Mouse (Mus musculus) telencephalon, adult 2 months (tissue): ENCODE data around the gene Gstp2.
A peak's percentile ranks its signal among the peaks of the same experiment; 100 is the strongest.

Source experiments
- DNase-seq: peaks from one replicate; pipeline ENCODE4 v3.0.0-alpha.2; 2011; ENCODE audit warnings: low read depth, low spot score

The Gstp2 gene

DNA sequence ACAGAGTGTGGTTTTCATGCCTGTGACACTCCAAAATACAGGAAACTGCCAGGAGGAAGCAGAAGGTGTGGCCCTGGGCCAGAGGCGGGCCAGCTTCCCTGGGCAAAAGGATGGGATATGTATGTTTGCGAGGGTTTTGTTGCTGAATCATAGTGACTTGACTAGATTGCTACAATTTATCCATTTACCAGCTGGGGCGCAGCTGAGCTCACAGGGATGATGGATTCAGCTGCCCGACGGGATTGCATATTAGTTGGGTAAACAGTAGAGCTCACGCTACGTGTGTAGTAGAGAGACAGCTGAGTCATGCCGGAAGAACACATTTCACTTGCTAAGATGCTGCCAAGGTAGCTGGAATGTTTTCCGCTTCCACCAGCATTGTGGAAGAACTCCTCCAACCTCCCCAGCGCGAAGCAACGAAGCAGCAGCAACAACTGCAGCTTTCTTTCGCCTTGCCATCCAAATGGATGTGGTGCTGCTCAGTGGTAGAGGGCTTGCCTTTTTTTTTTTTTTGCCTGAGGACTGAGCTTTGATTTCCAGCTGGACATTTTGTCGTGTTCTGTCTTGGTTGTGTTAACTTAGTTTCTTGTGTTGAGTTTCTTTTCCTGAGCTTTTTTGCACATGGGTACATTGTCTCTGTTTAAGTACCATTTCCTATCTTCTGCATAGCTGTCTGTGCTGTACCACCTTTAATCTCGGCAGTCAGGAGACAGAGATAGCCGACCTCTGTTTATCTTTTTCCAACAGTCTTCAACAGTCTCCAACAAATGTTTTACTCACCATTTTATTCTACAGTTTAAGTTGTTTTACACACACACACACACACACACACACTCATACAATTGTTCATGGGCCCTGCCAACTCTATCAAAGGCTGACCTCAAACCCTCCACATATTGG is at the start of gene Gstp2:
Gstp2 (minus strand) TSS at position 58 of the 900 bp plus-strand sequence.
- peak; percentile 92 for DNase-seq

DNA sequence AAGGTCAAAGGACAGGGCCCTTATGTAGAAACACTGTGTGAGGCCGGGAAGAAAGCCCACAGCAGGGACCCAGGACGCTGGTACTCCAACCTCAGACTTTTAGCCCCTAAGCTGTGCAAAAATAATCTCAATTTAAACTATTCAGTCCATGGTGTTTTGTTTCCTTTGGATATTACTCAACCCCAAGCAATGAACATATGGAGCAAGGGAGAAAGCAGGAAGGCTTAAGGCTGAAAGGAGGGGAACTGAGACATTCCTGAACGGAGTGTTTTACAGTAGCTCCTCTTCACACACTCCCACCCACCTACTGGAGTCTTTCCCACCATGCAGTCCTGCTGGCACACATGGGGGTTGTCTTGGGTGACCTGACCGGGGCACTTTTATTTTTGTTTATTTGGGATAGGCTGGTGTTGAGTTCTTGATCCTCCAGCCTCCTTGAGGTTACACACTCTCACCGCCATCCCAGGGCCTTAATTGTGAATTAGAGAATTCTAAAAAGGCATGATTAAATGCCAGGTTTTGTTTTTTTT is 49.0 kb upstream of the Gstp2 start:
- no peak for DNase-seq

DNA sequence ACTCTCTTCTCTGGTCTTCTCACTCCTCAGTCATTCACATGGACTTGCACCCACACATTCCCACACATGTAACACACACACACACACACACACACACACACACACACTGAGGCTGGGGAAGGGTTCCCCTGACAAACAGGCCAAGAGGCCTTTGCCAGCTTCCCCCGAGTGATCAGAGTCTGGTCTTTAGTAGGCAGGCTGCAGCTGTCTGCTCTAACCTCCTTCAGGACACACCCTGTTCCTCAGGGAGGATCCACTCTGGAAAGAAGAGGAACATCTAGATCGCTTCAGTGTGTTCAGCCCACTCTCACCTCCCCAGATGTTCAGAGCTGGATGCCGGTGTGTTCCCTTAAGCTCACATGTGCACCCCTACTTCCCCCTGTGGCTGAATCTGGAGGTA is 48.5 kb upstream of the Gstp2 start:
- no peak for DNase-seq

DNA sequence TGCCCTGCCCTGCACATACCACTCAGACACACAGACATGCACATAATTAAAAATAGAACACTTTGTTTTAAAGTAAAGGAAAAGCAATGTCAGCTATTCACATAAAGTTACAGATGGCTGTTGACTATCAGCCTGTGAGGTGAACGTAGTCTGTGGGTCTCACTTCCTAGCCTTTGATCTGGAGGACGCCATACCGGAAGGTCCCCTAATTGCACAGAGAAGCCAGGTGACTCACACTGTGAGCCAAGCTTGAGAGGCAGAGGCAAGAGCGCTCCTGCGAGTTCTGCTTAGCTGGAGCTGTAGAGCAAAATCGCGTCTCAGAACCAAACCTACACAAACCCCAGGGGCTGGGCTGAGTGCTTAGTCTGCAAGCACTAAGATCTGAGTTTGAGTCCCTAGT is 47.9 kb upstream of the Gstp2 start:
- DNase-seq, result no peak

DNA sequence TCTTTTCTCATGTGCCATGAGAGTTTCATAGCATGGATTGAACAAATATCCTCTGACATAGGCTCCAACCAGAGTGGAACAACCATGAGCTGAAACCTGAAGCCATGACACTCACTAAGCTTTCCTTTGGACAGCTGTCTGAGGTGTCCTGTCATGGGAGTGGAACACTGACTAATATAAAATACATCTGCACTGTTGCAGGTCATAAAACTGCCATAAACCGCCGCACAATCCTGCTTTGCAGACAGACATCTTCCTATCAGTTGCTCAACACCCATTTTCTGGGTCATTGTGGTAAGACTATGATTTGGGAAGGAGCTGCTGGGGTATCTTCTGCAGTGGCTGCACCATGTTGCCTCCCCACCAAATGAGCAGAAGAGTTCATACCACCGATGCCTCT is 46.9 kb upstream of the Gstp2 start:
- no peak for DNase-seq

DNA sequence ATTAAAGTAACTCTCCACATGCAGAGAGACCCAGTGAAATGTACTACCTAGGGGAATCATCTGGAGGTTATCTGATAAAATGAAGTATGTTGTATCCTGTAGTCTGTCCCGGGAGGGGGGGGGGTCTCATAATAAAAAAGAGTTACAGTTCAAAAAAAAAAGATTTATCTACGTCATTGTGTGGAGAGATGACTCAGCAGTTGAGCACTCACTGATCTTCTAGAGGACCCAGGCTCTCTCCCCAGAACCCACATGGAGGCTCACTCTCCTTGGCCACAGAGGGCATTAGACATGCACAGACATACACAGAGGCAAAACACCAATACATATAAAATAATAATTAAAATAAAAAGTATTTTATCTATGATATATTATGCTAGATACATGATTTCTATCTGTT is 45.6 kb upstream of the Gstp2 start:
- no peak for DNase-seq

DNA sequence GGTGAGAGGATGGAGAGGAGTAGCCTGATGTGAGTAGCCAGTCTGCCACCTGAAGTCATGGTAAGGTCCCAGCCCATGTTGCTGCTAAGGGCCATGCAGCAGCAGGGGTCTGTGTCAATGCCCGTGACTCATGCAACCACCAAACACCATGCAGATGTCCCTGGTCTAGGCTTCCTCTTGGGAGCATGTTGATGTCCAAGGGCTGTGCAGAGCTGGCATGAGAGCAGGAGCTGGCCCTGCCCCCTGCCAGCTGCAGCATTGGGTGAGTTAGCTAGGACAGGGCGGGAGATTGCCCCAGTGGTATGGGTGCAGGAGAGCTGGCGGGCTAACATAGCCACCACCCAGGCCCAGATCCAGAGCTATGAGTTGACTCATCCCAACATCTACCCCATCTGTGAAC is 44.6 kb upstream of the Gstp2 start:
- no peak for DNase-seq

DNA sequence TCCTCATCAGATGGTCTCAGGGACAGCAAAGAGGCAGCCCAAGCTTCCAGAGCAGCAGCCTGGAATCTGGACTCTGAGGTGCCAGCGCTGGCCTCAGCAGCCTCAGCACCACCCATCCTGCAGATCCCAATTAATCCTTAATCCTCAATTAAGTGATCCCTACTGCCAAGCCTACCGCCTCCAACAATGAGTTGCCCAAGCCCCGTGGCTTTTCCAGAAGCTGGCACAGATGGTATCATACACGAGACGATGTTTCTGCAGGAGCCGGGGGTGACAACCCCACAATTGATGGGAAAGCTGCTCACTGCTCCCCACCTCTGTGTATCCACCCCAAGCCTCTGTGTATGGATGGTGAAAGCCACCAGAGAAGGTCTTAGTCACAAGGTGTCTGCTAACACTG is 43.3 kb upstream of the Gstp2 start:
- no peak for DNase-seq

DNA sequence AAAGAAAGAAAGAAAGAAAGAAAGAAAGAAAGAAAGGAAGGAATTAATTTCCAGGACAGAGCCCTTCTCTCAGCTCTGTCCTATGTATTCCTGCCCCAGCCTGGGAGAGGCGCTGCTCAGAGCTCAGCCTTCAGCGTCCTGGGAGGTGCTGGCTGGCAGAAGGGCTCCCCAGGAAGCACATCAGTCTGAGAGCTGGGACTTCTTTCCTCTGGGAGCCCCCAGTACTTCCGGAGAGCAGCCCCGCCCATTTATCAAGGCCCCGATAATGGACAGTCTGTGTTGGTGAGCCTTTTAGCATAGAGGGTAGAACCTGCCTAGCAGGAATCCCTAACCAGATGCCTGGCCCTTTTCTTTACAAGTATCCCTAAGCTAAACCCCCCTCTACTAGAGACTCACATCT is 42.3 kb upstream of the Gstp2 start:
- no peak for DNase-seq

DNA sequence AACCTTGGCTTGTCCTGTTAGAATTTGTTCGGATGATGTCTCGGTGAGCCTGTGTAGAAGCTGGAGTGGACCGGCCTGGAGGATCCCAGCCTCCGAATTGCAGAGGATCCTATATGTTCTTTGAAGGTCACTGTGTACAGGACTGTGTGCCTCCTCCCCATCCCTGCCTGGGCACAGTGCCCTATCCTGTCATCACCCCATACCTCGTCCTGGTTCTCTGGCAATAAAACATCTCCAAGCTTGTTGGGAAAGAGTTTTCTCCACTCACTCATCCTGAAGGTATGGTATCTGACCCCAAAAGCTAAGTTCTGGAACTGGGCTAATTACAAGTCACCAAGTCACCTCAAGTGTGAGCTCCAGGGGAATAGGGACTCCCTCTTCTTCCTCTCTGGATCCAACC is 41.3 kb upstream of the Gstp2 start:
- DNase-seq, result no peak

DNA sequence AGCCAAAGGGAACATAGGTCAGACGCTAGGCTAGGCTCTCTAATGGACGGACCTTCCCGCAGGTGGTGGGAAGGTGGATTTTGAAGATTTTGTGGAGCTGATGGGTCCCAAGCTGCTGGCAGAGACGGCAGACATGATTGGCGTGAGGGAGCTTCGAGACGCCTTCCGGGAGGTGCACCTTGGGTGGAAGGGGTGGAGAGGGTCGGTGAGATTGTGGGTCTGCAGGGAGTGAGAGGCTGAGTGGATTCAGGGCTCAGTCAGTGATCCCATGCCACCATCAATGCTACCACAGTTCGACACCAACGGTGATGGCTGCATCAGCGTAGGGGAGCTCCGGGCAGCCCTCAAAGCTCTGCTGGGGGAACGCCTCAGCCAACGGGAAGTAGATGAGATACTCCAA is 40.3 kb upstream of the Gstp2 start:
- DNase-seq, result no peak

DNA sequence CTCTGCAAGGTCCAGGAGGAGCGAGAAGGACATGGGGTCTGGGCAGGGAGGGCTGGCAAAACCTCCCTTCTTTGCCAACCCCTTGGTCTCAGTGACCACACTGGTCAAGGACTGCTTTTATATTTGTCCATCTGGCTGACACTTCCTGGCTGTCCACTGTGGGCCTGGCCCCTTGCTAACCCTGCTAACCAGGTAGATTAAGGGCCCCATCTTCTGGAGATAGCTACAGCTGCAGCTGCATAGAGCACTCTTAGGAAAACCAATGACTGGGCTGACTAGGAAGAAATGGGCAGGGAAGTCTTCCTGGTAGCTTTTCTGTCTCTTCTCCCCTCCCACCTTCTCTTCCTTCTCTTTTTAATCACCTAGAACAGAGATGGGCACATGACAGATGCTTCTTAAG is 39.2 kb upstream of the Gstp2 start:
- DNase-seq, result no peak

DNA sequence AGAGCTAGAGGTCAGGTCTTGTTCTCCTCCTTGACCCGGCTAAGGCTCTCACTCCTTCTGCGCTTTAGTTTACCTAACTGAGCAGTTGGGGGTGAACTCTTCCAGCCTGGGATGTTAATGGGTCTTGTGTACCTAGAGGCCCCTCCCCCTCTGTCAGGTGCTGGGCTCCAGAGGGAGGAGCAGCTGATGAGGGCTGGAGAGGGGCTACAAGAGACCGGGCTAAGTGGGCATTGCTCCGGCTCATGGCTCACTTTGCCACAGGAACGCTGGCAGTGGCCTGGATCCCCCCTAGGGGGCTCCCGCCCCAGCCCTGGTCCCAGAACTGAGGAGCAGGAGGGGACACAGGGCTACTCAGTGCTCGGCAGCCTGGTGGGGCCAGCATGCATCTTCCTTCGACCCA is 38.0 kb upstream of the Gstp2 start:
- no peak for DNase-seq

DNA sequence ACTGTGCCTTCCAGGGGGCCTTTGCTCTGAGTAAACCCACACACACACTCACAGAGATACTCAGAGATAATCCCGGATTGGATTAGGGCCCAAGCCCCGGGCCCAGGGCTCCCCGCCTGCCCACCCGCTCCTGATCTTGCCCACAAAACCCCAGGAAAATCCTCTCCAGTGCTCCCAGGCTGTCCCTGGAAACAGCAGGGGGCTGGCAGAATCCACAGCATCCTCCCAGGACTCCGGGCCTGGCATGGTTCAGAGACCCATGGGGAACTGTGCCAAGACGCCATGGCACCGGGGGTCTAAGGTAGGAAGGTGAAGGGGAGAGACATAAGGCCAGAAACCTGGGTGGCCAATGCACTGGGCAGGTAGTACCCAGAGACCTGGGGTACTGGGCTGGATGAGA is 37.5 kb upstream of the Gstp2 start:
- DNase-seq, result no peak

DNA sequence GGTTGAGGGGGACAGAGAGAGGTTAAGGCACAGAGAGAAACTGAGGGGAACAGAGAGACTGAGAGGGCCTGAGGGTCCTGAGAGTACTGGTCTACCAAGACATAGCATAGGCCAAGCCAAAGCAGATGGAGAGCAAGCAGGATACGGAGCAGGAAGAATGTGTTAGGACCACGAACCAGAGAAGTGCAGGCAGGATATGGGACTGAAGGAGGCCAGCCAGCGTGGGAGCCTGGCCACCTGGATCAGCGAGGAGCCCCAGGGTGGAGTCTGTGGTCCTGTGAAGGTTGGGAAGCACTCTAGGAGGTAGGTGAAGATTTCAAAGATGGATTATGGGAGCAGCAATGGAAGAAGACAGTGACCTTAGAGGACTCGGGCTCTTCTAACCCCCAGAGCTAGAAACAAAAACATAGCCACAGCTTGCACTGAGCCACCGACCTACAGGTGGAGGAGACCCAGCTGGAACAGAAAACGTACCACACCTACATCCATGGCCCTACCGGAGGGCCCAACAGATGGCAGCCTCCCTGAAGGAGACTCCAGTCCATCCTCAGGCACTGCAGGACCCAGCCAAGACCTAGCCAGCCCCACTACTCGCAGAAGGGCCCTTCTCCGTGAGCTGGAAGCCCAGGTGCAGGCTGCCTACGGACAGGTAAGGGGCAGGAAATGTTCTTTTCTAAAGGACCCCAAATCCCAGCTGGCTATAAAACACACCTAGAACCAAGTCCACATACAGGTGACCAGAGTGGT is 36.6 kb upstream of the Gstp2 start:
- DNase-seq, result no peak

DNA sequence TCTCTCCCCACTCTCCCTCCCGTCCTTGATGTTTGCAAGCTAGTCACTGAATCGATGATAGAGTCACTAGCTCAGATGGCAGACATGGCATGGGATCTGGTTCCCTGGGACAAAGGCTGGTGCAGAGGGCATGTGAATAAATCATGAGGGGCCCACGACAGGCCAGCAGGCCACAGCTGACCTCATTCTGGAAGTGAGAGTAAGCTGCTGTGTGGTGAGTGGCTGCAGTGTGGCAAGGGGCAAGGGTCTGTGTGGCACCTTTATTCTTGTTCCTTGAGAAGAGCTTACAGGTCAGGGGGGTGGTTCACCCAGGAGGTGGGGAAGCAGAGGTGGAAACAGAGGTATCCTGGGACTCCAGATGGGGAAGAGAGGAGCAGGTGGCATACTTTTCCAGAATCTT is 35.6 kb upstream of the Gstp2 start, which contains the start of gene Cabp2:
Cabp2 (plus strand) TSS at position 185 of the 400 bp plus-strand sequence.
- no peak for DNase-seq

DNA sequence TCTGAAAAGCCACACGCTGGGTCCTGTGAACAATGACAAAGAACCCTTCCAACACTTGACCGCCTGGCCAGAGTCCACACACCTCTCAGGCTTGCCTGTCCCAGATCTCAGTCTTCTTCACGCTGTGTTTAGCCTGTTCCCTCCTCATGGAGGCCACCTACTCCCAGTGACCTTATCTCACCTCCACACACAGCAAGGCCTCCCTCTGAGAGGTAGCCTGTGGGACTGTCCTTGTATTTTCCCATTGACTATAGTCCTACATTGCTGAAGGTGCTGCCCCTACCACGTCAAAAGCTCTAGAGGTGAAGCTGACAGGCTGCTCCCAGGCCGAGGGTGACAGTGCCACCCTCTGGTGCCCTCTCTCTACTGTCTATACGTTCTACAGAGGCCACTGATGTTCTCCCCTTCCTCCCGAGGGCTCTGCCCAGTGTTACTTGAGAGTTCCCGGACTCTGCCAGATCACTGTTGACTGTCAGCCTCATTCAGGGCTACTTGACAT is 34.7 kb upstream of the Gstp2 start:
- no peak for DNase-seq

DNA sequence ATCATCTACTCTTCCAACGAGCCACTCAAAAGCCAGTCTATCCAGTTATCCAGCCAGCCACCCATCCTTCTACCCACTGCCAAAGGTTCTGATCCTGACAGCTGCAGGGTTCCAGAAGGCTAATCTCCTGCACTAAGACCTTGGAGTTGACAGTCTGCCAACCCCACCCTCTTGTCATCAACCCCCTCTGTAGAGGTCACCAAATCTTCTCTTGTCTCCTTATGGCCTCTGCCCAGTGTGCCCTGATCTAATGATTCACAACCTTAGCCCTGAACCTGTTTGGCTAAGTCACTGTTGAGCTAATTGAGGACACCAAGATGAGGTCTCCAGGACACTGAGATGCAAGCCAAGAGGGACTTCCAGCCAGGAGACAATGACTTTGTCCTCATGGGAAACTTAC is 33.8 kb upstream of the Gstp2 start:
- no peak for DNase-seq

DNA sequence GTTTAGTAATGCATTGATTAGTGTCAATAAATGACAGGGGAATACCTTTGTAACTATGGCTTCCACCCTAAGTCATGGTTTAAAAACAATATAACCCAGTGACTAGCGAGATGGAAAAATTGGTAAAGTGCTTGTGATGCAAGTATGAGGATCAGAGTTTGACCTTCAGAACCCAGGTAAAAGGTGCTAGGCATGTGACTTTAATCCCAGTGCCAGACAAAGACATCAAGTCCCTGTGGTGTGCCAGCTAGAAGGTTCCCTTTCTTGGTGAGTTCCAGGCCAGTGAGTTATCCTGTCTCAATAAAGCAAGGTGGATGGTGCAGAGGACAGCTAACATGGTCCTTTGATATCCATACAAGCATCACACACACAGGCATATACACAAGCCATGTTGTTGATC is 29.7 kb upstream of the Gstp2 start:
- no peak for DNase-seq

DNA sequence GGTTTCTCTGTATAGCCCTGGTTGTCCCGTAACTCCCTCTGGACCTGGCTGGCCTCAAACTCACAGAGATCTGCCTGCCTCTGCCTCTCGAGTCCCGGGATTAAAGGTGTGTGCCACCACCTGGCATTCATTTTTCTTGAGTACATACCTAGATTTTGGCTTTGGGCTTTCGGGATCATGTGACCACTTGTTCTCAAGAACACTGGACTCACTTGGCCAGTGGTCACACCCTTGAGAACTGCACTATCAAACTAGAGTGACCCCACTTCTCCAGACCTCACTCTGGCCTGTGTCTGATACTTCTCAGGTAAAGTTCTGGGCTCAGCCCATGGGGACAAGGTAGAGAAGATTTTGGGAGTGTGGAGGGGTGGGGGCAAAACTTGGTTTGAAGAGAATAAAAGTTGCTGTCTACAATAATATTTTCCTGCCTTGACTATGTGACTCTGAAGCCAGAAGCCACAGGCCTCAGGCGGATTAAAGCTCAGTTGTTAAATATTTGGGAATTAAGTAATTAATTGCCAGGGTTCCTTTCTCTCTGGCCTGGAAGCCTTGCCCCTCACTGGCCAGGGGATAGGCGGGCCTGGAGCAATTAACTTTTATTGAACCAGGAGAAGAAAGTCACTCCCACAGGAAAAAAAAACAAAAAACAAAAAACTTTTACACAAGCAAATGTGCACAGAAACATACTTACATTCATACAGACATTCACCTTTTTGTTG is 27.0 kb upstream of the Gstp2 start:
- no peak for DNase-seq

DNA sequence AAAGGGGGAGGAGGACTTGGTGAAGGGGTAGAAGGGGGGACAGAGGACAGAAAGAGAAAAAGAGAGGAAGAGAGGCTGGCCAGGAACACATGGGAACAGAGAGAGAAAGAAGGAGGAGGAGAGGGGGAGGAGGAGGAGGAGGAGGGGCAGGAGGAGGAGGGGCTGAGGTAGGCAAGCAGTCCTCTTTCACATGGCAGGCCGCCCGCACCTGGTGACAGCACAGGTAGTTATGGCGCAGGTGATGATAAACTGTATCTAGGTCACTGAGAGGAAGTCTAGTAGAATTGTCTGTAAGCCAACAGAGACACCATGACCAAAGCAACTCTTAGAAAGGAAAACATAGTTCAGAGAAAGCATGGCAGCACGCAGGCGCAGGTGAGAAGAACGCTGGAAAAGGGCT is 25.6 kb upstream of the Gstp2 start:
- no peak for DNase-seq

DNA sequence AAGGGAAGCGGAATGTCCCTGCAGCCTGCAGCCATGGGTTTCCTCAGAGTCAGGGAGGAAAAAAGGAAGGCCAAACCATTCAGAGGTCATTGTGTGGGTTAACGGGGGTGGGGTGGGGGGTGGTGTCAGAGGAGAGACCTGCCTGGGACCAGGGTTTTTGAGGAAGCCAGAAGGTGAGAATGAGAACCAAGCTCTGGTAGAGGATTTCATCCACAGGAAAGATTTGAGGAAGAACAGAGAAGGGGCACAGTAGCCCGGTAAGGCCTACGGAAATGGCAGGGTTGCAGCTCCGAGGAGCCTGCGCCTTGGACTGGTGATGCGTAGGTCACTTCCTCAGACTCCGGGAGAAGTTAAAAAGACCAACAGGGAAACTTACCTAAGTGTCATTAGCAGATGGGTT is 24.9 kb upstream of the Gstp2 start:
- DNase-seq, result no peak
